Comparison of ENCODE assay signal across 8 mouse cellular contexts in the genomic region with DNA sequence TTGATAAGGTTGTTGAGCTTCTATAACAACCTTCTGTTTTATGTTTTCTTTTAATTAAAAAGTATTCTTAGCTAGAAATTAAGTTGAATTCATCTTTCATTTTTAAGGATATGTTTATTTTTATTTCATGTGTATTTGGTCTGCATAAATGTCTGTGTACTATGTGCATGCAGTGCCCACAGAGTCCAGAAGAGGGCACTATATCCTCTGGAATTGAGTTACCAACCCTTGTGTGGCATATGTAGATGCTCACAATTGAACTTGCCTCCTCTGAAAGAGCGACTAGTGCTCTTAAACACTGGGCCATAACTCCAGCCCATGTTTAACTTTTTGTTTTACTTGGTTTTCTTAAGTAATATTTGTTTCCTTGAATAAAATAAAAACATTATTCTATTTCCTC. TPM values are rescaled to one million over a fixed set of nuclear protein-coding genes. Genes with fewer than 3 reads are reported as not detected.
DNase-seq lines count a peak whose midpoint lies in the region; ATAC-seq and TF ChIP-seq lines count a peak whose summit lies in the region.

No protein-coding gene starts in this region.

- H3K4me3 ChIP-seq in forebrain, embryonic 14.5 days (ENCODE audit: low read depth, low read length), result no peak overlapping the region
- no peak overlapping the region for H3K4me3 ChIP-seq in forebrain, embryonic 15.5 days
- H3K4me3 ChIP-seq in liver, embryonic 14.5 days (ENCODE audit: insufficient read depth in 1 of 2, low read depth in 2 of 2, low read length in 2 of 2), result no peak overlapping the region
- no peak overlapping the region for H3K4me3 ChIP-seq in liver, embryonic 11.5 days (ENCODE audit: low read depth, low read length)
- no peak overlapping the region for H3K4me3 ChIP-seq in midbrain, postnatal 0 days (ENCODE audit: low read depth, low read length)

- peak; percentile 22 for DNase-seq in forebrain, embryonic 14.5 days (ENCODE audit: low spot score)
- DNase-seq in liver, embryonic 14.5 days (ENCODE audit: low read depth in 3 of 3, low spot score in 3 of 3), result no peak
- DNase-seq in liver, embryonic 11.5 days (ENCODE audit: low spot score), result no peak
- DNase-seq in adipocyte (ENCODE audit: low spot score), result peak; percentile 12
- peak; percentile 30 for DNase-seq in midbrain, postnatal 0 days (ENCODE audit: low spot score)
- DNase-seq in frontal cortex, postnatal 10 days (ENCODE audit: low spot score in 2 of 2), result no peak
- no peak for DNase-seq in left cerebral cortex, postnatal 25 days (ENCODE audit: low spot score in 2 of 2)

- no peaks in the 10 kb centered on the region for H3K36me3 ChIP-seq in forebrain, embryonic 14.5 days (ENCODE audit: control insufficient read depth, insufficient read depth, low read length)
- no peaks in the 10 kb centered on the region for H3K36me3 ChIP-seq in forebrain, embryonic 15.5 days
- no peaks in the 10 kb centered on the region for H3K36me3 ChIP-seq in liver, embryonic 14.5 days (replicated peaks; ENCODE audit: control insufficient read depth, insufficient read depth, low read depth)
- no peaks in the 10 kb centered on the region for H3K36me3 ChIP-seq in liver, embryonic 11.5 days (ENCODE audit: control insufficient read depth, insufficient read depth, low read length)
- H3K36me3 ChIP-seq in midbrain, postnatal 0 days (ENCODE audit: insufficient read depth, low read length), result no peaks in the 10 kb centered on the region

- no peaks in the 10 kb centered on the region for H3K4me1 ChIP-seq in forebrain, embryonic 14.5 days (ENCODE audit: control insufficient read depth, insufficient read depth, low read length)
- no peaks in the 10 kb centered on the region for H3K4me1 ChIP-seq in forebrain, embryonic 15.5 days
- H3K4me1 ChIP-seq in liver, embryonic 14.5 days (replicated peaks; ENCODE audit: control insufficient read depth in 2 of 2, insufficient read depth in 2 of 2, low read length in 1 of 2), result no peaks in the 10 kb centered on the region
- no peaks in the 10 kb centered on the region for H3K4me1 ChIP-seq in liver, embryonic 11.5 days (replicated peaks; ENCODE audit: control insufficient read depth, insufficient read depth, low read length)
- H3K4me1 ChIP-seq in midbrain, postnatal 0 days (ENCODE audit: insufficient read depth, low read length), result no peaks in the 10 kb centered on the region

- no peak for TF ChIP-seq EP300 in liver, embryonic 14.5 days (IDR thresholded peaks at IDR 0.05; ENCODE audit: low read depth)

- no peaks in the 10 kb centered on the region for H3K27me3 ChIP-seq in forebrain, embryonic 14.5 days (replicated peaks; ENCODE audit: control insufficient read depth, insufficient read depth, low read length)
- H3K27me3 ChIP-seq in forebrain, embryonic 15.5 days, result no peaks in the 10 kb centered on the region
- no peaks in the 10 kb centered on the region for H3K27me3 ChIP-seq in liver, embryonic 14.5 days (ENCODE audit: control insufficient read depth, insufficient read depth, low read length)
- no peaks in the 10 kb centered on the region for H3K27me3 ChIP-seq in liver, embryonic 11.5 days (replicated peaks; ENCODE audit: control insufficient read depth, insufficient read depth, low read length)
- no peaks in the 10 kb centered on the region for H3K27me3 ChIP-seq in midbrain, postnatal 0 days (ENCODE audit: insufficient read depth, low read length)

- ATAC-seq in forebrain, embryonic 14.5 days, result no peak
- ATAC-seq in forebrain, embryonic 15.5 days (replicated peaks), result no peak
- no peak for ATAC-seq in liver, embryonic 14.5 days (ENCODE audit: insufficient read depth)
- no peak for ATAC-seq in liver, embryonic 11.5 days (replicated peaks; ENCODE audit: low FRiP score)
- no peak for ATAC-seq in midbrain, postnatal 0 days (ENCODE audit: low FRiP score)

- no peak overlapping the region for H3K27ac ChIP-seq in forebrain, embryonic 14.5 days (ENCODE audit: low read depth, low read length)
- H3K27ac ChIP-seq in forebrain, embryonic 15.5 days (replicated peaks), result no peak overlapping the region
- H3K27ac ChIP-seq in liver, embryonic 14.5 days, result no peak overlapping the region
- H3K27ac ChIP-seq in liver, embryonic 11.5 days (ENCODE audit: low read depth, low read length), result no peak overlapping the region
- H3K27ac ChIP-seq in midbrain, postnatal 0 days (ENCODE audit: low read depth, low read length), result no peak overlapping the region

- WGBS in forebrain, embryonic 14.5 days, result 47% methylated on average over 1 of the region's 1 CpGs
- WGBS in forebrain, embryonic 15.5 days, result 54% methylated on average over 1 of the region's 1 CpGs
- 32% methylated on average over 1 of the region's 1 CpGs for WGBS in liver, embryonic 14.5 days (ENCODE audit: insufficient replicate concordance)
- 44% methylated on average over 1 of the region's 1 CpGs for WGBS in liver, embryonic 11.5 days
- WGBS in midbrain, postnatal 0 days, result 59% methylated on average over 1 of the region's 1 CpGs

- TF ChIP-seq CTCF in liver, embryonic 14.5 days (IDR thresholded peaks at IDR 0.05; ENCODE audit: low read depth), result peak; percentile 50; the same call in 1 of the 2 replicates
- peak; percentile 62 for TF ChIP-seq CTCF in midbrain, postnatal 0 days (IDR thresholded peaks at IDR 0.05)

- intact Hi-C loops in left cerebral cortex, postnatal 25 days (cut with DNase I), result loop anchor here (5.0 to 10.0 kb wide), 3 partner anchors 412 to 625 kb away; no protein-coding TSS in a partner anchor

- H3K9ac ChIP-seq in forebrain, embryonic 14.5 days (ENCODE audit: low read length), result no peak overlapping the region
- no peak overlapping the region for H3K9ac ChIP-seq in forebrain, embryonic 15.5 days (replicated peaks)
- H3K9ac ChIP-seq in liver, embryonic 14.5 days (replicated peaks), result no peak overlapping the region
- H3K9ac ChIP-seq in liver, embryonic 11.5 days (ENCODE audit: low read depth, low read length), result no peak overlapping the region
- H3K9ac ChIP-seq in midbrain, postnatal 0 days (replicated peaks; ENCODE audit: low read length, poor library complexity, severe bottlenecking), result no peak overlapping the region

- no peak overlapping the region for H3K4me2 ChIP-seq in forebrain, embryonic 14.5 days (ENCODE audit: low read length)
- no peak overlapping the region for H3K4me2 ChIP-seq in forebrain, embryonic 15.5 days (replicated peaks)
- no peak overlapping the region for H3K4me2 ChIP-seq in liver, embryonic 14.5 days (ENCODE audit: low read depth)
- H3K4me2 ChIP-seq in liver, embryonic 11.5 days, result no peak overlapping the region
- no peak overlapping the region for H3K4me2 ChIP-seq in midbrain, postnatal 0 days (ENCODE audit: low read depth, low read length, poor library complexity, severe bottlenecking)

- no peaks in the 10 kb centered on the region for H3K9me3 ChIP-seq in forebrain, embryonic 14.5 days (replicated peaks; ENCODE audit: control insufficient read depth, low read length)
- no peaks in the 10 kb centered on the region for H3K9me3 ChIP-seq in forebrain, embryonic 15.5 days
- H3K9me3 ChIP-seq in liver, embryonic 14.5 days (ENCODE audit: control insufficient read depth, low read length), result no peaks in the 10 kb centered on the region
- no peaks in the 10 kb centered on the region for H3K9me3 ChIP-seq in liver, embryonic 11.5 days (ENCODE audit: control insufficient read depth, low read length)
- H3K9me3 ChIP-seq in midbrain, postnatal 0 days (ENCODE audit: low read length), result no peaks in the 10 kb centered on the region

RNA-seq across cellular contexts. Expression of gene Enox2, which starts 21.4 kb away (rescaled TPM):
- 9.6 and 9.9 TPM in 2 replicates for polyA plus RNA-seq in forebrain, embryonic 14.5 days (2014; fragmentation: Nextera tagmentation; extraction: Ambion mirVana)
- polyA plus RNA-seq in forebrain, embryonic 15.5 days (2015; fragmentation: Nextera tagmentation; extraction: Ambion mirVana), result 8.5 and 9.1 TPM in 2 replicates
- polyA plus RNA-seq in liver, embryonic 14.5 days (2012; rRNA removed), result 2.0 and 2.2 TPM in 2 replicates
- polyA plus RNA-seq in liver, embryonic 14.5 days (2014; fragmentation: Nextera tagmentation; extraction: Ambion mirVana), result 3.1 and 5.3 TPM in 2 replicates
- 7.4 and 8.0 TPM in 2 replicates for polyA plus RNA-seq in liver, embryonic 11.5 days (2014; fragmentation: Nextera tagmentation; extraction: Ambion mirVana)
- 5.3 and 7.1 TPM in 2 replicates for total RNA-seq in midbrain, postnatal 0 days (2014; rRNA removed)
- polyA plus RNA-seq in midbrain, postnatal 0 days (2015; fragmentation: Nextera tagmentation; extraction: Ambion mirVana), result 5.8 and 6.8 TPM in 2 replicates
- 10 to 100 TPM in 1 of 2 experiments, 1 to 10 TPM in 1; 9.1 to 11.1 TPM for total RNA-seq in left cerebral cortex, postnatal 25 days (2021)

Comparison
In these comparisons a context has a peak if more than half of its experiments do, and no peak if none do; other contexts are left out.
1. DNase-seq: peak in forebrain, embryonic 14.5 days (single experiment), adipocyte (single experiment) and midbrain, postnatal 0 days (single experiment); none in liver, embryonic 14.5 days (0 of 3), liver, embryonic 11.5 days (single experiment), frontal cortex, postnatal 10 days (0 of 2) and left cerebral cortex, postnatal 25 days (0 of 2).